Comparison of ENCODE assay signal across 8 mouse cellular contexts in the genomic region with DNA sequence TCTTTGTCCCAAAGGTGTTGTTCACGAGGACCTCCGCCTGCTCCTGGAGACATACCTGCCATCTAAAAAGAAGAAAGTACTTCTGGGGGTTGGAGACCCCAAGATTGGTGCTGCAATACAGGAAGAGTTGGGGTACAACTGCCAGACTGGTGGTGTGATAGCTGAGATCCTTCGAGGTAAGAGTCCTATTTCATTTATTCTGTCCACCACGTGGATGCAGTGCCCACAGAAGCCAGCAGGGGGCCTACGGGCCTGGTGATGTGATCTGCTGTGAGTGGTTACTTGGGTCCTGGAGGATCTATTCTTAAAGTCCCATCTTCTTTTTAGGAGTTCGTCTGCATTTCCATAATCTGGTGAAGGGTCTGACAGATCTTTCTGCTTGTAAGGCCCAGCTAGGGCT. TPM values are rescaled to one million over a fixed set of nuclear protein-coding genes. Genes with fewer than 3 reads are reported as not detected.
DNase-seq lines count a peak whose midpoint lies in the region; ATAC-seq lines count a peak whose summit lies in the region.

No protein-coding gene starts in this region.

- peak overlapping the region; percentile 85 for H3K4me2 ChIP-seq in embryonic facial prominence, embryonic 14.5 days (ENCODE audit: low read depth, low read length)
- peak overlapping the region; percentile 94 for H3K4me2 ChIP-seq in hindbrain, embryonic 16.5 days (ENCODE audit: low read length)
- peak overlapping the region; percentile 92 for H3K4me2 ChIP-seq in liver, embryonic 13.5 days

- no peaks in the 10 kb centered on the region for H3K9me3 ChIP-seq in embryonic facial prominence, embryonic 14.5 days (ENCODE audit: control insufficient read depth, low read length)
- H3K9me3 ChIP-seq in hindbrain, embryonic 16.5 days (ENCODE audit: control insufficient read depth, low read length) = no peaks in the 10 kb centered on the region
- no peaks in the 10 kb centered on the region for H3K9me3 ChIP-seq in liver, embryonic 13.5 days (replicated peaks)

- no peaks in the 10 kb centered on the region for H3K27me3 ChIP-seq in embryonic facial prominence, embryonic 14.5 days (replicated peaks; ENCODE audit: control insufficient read depth, insufficient read depth, low read length)
- H3K27me3 ChIP-seq in hindbrain, embryonic 16.5 days (replicated peaks; ENCODE audit: control insufficient read depth, insufficient read depth, low read length) = no peaks in the 10 kb centered on the region
- no peaks in the 10 kb centered on the region for H3K27me3 ChIP-seq in liver, embryonic 13.5 days

- peaks cover 54% of the 10 kb centered on the region for H3K36me3 ChIP-seq in embryonic facial prominence, embryonic 14.5 days (ENCODE audit: control insufficient read depth, insufficient read depth, low read length)
- peaks cover 43% of the 10 kb centered on the region for H3K36me3 ChIP-seq in hindbrain, embryonic 16.5 days (ENCODE audit: control insufficient read depth, insufficient read depth, low read length)
- H3K36me3 ChIP-seq in liver, embryonic 13.5 days = peaks cover 56% of the 10 kb centered on the region

- peak; percentile 35 for DNase-seq in ovary, postnatal 36 days (ENCODE audit: low spot score)
- no peak for DNase-seq in ovary, adult 18-20 months (ENCODE audit: low spot score)
- peak; percentile 58 for DNase-seq in adrenal gland, adult 2 months
- DNase-seq in embryonic facial prominence, embryonic 14.5 days (ENCODE audit: low spot score) = peak; percentile 31
- peak; percentile 76 for DNase-seq in liver, embryonic 13.5 days
- peak; percentile 79 for DNase-seq in neural tube, embryonic 10.5 days (ENCODE audit: extremely low spot score, low spot score)
- DNase-seq in left cerebral cortex, adult 8-10 months (ENCODE audit: low spot score in 2 of 2) = no peak

- H3K27ac ChIP-seq in embryonic facial prominence, embryonic 14.5 days (replicated peaks; ENCODE audit: low read depth, low read length) = no peak overlapping the region
- no peak overlapping the region for H3K27ac ChIP-seq in hindbrain, embryonic 16.5 days (ENCODE audit: low read depth, low read length)
- peak overlapping the region; percentile 89 for H3K27ac ChIP-seq in liver, embryonic 13.5 days

- 44% methylated on average over 6 of the region's 6 CpGs for WGBS in embryonic facial prominence, embryonic 14.5 days
- WGBS in hindbrain, embryonic 16.5 days = 49% methylated on average over 6 of the region's 6 CpGs
- WGBS in liver, embryonic 13.5 days (ENCODE audit: insufficient replicate concordance) = 19% methylated on average over 6 of the region's 6 CpGs

- no peak overlapping the region for H3K9ac ChIP-seq in embryonic facial prominence, embryonic 14.5 days (ENCODE audit: low read depth, low read length)
- no peak overlapping the region; the same call in 1 of the 2 replicates for H3K9ac ChIP-seq in hindbrain, embryonic 16.5 days (ENCODE audit: low read depth, low read length)
- peak overlapping the region; percentile 98 for H3K9ac ChIP-seq in liver, embryonic 13.5 days

- H3K4me1 ChIP-seq in embryonic facial prominence, embryonic 14.5 days (ENCODE audit: control insufficient read depth, insufficient read depth, low read length) = peaks cover 9% of the 10 kb centered on the region; the same call in 1 of the 2 replicates
- H3K4me1 ChIP-seq in hindbrain, embryonic 16.5 days (ENCODE audit: control insufficient read depth, insufficient read depth, low read depth, low read length) = peaks cover 11% of the 10 kb centered on the region
- peaks cover 63% of the 10 kb centered on the region for H3K4me1 ChIP-seq in liver, embryonic 13.5 days (replicated peaks)

- no peak for ATAC-seq in embryonic facial prominence, embryonic 14.5 days (ENCODE audit: low read depth)
- ATAC-seq in hindbrain, embryonic 16.5 days = no peak
- no peak for ATAC-seq in liver, embryonic 13.5 days (ENCODE audit: low read depth)

- H3K4me3 ChIP-seq in embryonic facial prominence, embryonic 14.5 days (ENCODE audit: low read depth, low read length) = peak overlapping the region; percentile 88
- H3K4me3 ChIP-seq in hindbrain, embryonic 16.5 days (ENCODE audit: low read length) = peak overlapping the region; percentile 90
- peak overlapping the region; percentile 93 for H3K4me3 ChIP-seq in liver, embryonic 13.5 days (replicated peaks)

RNA-seq across cellular contexts. Expression of gene Nop56, which starts 1.4 kb away (rescaled TPM):
- total RNA-seq in adrenal gland, adult 2 months (2021) = 100 to 1,000 TPM in 1 of 2 experiments, 10 to 100 TPM in 1; 83.3 to 111 TPM
- 38.7 and 57.7 TPM in 2 replicates for polyA plus RNA-seq in adrenal gland, adult 2 months (2012; rRNA removed)
- 229 and 230 TPM in 2 replicates for polyA plus RNA-seq in embryonic facial prominence, embryonic 14.5 days (2014; fragmentation: Nextera tagmentation; extraction: Ambion mirVana)
- polyA plus RNA-seq in hindbrain, embryonic 16.5 days (2015; fragmentation: Nextera tagmentation; extraction: Ambion mirVana) = 241 and 259 TPM in 2 replicates
- 271 and 279 TPM in 2 replicates for polyA plus RNA-seq in liver, embryonic 13.5 days (2015; fragmentation: Nextera tagmentation; extraction: Ambion mirVana)
- total RNA-seq in left cerebral cortex, adult 8-10 months (2022) = 100 to 1,000 TPM; 110 to 128 (median 116) TPM

RNA-seq across cellular contexts. Expression of gene Idh3b, which starts 8.7 kb away (rescaled TPM):
- total RNA-seq in adrenal gland, adult 2 months (2021) = 100 to 1,000 TPM; 522 to 542 TPM
- polyA plus RNA-seq in adrenal gland, adult 2 months (2012; rRNA removed) = 195 and 222 TPM in 2 replicates
- 159 and 166 TPM in 2 replicates for polyA plus RNA-seq in embryonic facial prominence, embryonic 14.5 days (2014; fragmentation: Nextera tagmentation; extraction: Ambion mirVana)
- polyA plus RNA-seq in hindbrain, embryonic 16.5 days (2015; fragmentation: Nextera tagmentation; extraction: Ambion mirVana) = 201 and 222 TPM in 2 replicates
- 117 and 120 TPM in 2 replicates for polyA plus RNA-seq in liver, embryonic 13.5 days (2015; fragmentation: Nextera tagmentation; extraction: Ambion mirVana)
- total RNA-seq in left cerebral cortex, adult 8-10 months (2022) = 100 to 1,000 TPM; 288 to 312 (median 295) TPM

RNA-seq across cellular contexts. Expression of gene Ebf4, which starts 19.3 kb away (rescaled TPM):
- 1 to 10 TPM; 3.3 to 3.9 TPM for total RNA-seq in adrenal gland, adult 2 months (2021)
- polyA plus RNA-seq in adrenal gland, adult 2 months (2012; rRNA removed) = 12.1 and 15.3 TPM in 2 replicates
- polyA plus RNA-seq in embryonic facial prominence, embryonic 14.5 days (2014; fragmentation: Nextera tagmentation; extraction: Ambion mirVana) = 4.2 and 5.1 TPM in 2 replicates
- 3.6 and 4.1 TPM in 2 replicates for polyA plus RNA-seq in hindbrain, embryonic 16.5 days (2015; fragmentation: Nextera tagmentation; extraction: Ambion mirVana)
- 0.03 and 0.10 TPM in 2 replicates for polyA plus RNA-seq in liver, embryonic 13.5 days (2015; fragmentation: Nextera tagmentation; extraction: Ambion mirVana)
- 1 to 10 TPM; 7.7 to 9.1 (median 8.5) TPM for total RNA-seq in left cerebral cortex, adult 8-10 months (2022)

Comparison
In these comparisons a context has a peak if more than half of its experiments do, and no peak if none do; other contexts are left out.
1. DNase-seq: peak in ovary, postnatal 36 days (single experiment), adrenal gland, adult 2 months (single experiment), embryonic facial prominence, embryonic 14.5 days (single experiment), liver, embryonic 13.5 days (single experiment) and neural tube, embryonic 10.5 days (single experiment); none in ovary, adult 18-20 months (single experiment) and left cerebral cortex, adult 8-10 months (0 of 2).
2. Peak in every context shown above with its lines, with median percentiles within 50 percentile points of each other: H3K4me2 ChIP-seq and H3K4me3 ChIP-seq.